ENCODE assay signal across 33 mouse cellular contexts in the genomic region with DNA sequence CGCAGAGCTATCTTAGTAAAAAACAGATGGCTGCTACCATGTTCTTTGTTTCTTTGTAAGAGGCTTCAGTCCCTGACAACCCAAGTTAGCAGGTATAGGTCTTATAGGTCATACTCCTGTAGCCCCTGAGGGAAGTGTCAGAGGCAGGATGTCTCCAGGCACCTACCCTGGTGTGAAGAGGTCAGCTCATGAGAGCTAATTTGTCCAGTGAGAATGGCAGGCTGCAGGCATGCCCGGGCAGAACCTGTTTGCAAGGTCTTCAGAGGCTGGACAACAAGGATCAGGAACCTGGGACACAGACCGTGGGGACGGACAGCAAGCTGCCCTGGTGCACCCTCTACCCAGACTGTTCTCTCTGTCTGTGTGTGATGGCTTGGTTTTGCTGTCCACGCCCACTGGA.
DNase-seq lines count a peak whose midpoint lies in the region; ATAC-seq lines count a peak whose summit lies in the region.
"Had no signal": no experiment of that assay in that cellular context is flagged by ENCODE, and none has a peak within 500 bp of the region (broad histone marks: within the 10 kb centered on the region; RNA-seq: fewer than 3 reads in every experiment).

No protein-coding gene starts in this region.

- no peaks in the 10 kb centered on the region for H3K36me3 ChIP-seq in forebrain, embryonic 10.5 days (replicated peaks)
- H3K36me3 ChIP-seq in forebrain, embryonic 13.5 days (ENCODE audit: poor library complexity, severe bottlenecking): no peaks in the 10 kb centered on the region
- no peaks in the 10 kb centered on the region for H3K36me3 ChIP-seq in hindbrain, embryonic 10.5 days
- H3K36me3 ChIP-seq in hindbrain, embryonic 11.5 days (ENCODE audit: control insufficient read depth, insufficient read depth, low read length): no peaks in the 10 kb centered on the region
- H3K36me3 ChIP-seq: embryonic facial prominence, embryonic 15.5 days; heart, embryonic 13.5 days; hindbrain, embryonic 12.5 days; intestine, embryonic 15.5 days; limb, embryonic 12.5 days; liver, embryonic 15.5 days; midbrain, embryonic 12.5 days; stomach, embryonic 15.5 days had no signal

- ATAC-seq in forebrain, embryonic 13.5 days: no peak
- ATAC-seq in hindbrain, embryonic 11.5 days (ENCODE audit: low FRiP score): no peak
- ATAC-seq: activated CD4-positive, CD25-positive, alpha-beta regulatory T cell, adult 4 months; hindbrain, postnatal 0 days; intestine, embryonic 15.5 days had no signal

- WGBS in forebrain, embryonic 10.5 days: 67% methylated on average over 5 of the region's 5 CpGs
- WGBS in forebrain, embryonic 13.5 days: 72% methylated on average over 5 of the region's 5 CpGs
- WGBS in hindbrain, embryonic 10.5 days: 71% methylated on average over 5 of the region's 5 CpGs
- WGBS in hindbrain, embryonic 11.5 days: 68% methylated on average over 5 of the region's 5 CpGs

- H3K9me3 ChIP-seq in forebrain, embryonic 10.5 days: no peaks in the 10 kb centered on the region
- no peaks in the 10 kb centered on the region for H3K9me3 ChIP-seq in forebrain, embryonic 13.5 days (replicated peaks)
- H3K9me3 ChIP-seq in hindbrain, embryonic 10.5 days: no peaks in the 10 kb centered on the region
- no peaks in the 10 kb centered on the region for H3K9me3 ChIP-seq in hindbrain, embryonic 11.5 days (ENCODE audit: control insufficient read depth, low read length)
- H3K9me3 ChIP-seq: embryonic facial prominence, embryonic 15.5 days; heart, embryonic 13.5 days; hindbrain, embryonic 12.5 days; intestine, embryonic 15.5 days; limb, embryonic 12.5 days; liver, embryonic 15.5 days; midbrain, embryonic 12.5 days; stomach, embryonic 15.5 days had no signal

- H3K4me1 ChIP-seq in forebrain, embryonic 10.5 days: peaks cover 31% of the 10 kb centered on the region
- peaks cover 9% of the 10 kb centered on the region for H3K4me1 ChIP-seq in forebrain, embryonic 13.5 days
- H3K4me1 ChIP-seq in hindbrain, embryonic 10.5 days (replicated peaks): peaks cover 26% of the 10 kb centered on the region
- 0 out of 2 replicates have a peak, but pooled peaks cover 2% of the 10 kb centered on the region for H3K4me1 ChIP-seq in hindbrain, embryonic 11.5 days (replicated peaks; ENCODE audit: control insufficient read depth, insufficient read depth, low read length)
- H3K4me1 ChIP-seq: intestine, embryonic 15.5 days; liver, embryonic 15.5 days had no signal

- DNase-seq in forebrain, embryonic 10.5 days (ENCODE audit: extremely low spot score, low spot score): no peak
- DNase-seq in hindbrain, embryonic 10.5 days (ENCODE audit: low spot score): no peak
- no peak for DNase-seq in hindbrain, embryonic 11.5 days (ENCODE audit: low spot score)
- DNase-seq in R1 (ENCODE audit: low read depth, low spot score): peak; percentile 46
- DNase-seq in embryo, embryonic 9.5 days (ENCODE audit: extremely low spot score): peak; percentile 36
- no peak for DNase-seq in kidney, adult 11 months
- DNase-seq in frontal cortex, adult 2 months (ENCODE audit: extremely low spot score in 1 of 2, low spot score in 1 of 2): no peak
- DNase-seq: adrenal gland, adult 8-10 months; cerebellum, adult 2 months; cerebellum, postnatal 14 days; gastrocnemius, postnatal 14 days; heart, adult 2 months; heart, postnatal 10 days; kidney, adult 9 months; kidney, postnatal 10 days; layer of hippocampus, adult 9-11 months; lung, embryonic 14.5 days; lung, postnatal 36 days; retina, postnatal 1 day; right cerebral cortex, postnatal 14 days; thymus, postnatal 25 days had no signal

- H3K4me2 ChIP-seq in forebrain, embryonic 13.5 days: no peak overlapping the region
- H3K4me2 ChIP-seq in hindbrain, embryonic 11.5 days (replicated peaks; ENCODE audit: low read depth, low read length): no peak overlapping the region
- H3K4me2 ChIP-seq: embryonic facial prominence, embryonic 15.5 days; heart, embryonic 13.5 days; hindbrain, embryonic 12.5 days; intestine, embryonic 15.5 days; limb, embryonic 12.5 days; liver, embryonic 15.5 days; lung, embryonic 14.5 days; midbrain, embryonic 12.5 days; stomach, embryonic 15.5 days had no signal

- no peaks in the 10 kb centered on the region for H3K27me3 ChIP-seq in forebrain, embryonic 10.5 days (ENCODE audit: poor library complexity, severe bottlenecking)
- no peaks in the 10 kb centered on the region for H3K27me3 ChIP-seq in forebrain, embryonic 13.5 days
- no peaks in the 10 kb centered on the region for H3K27me3 ChIP-seq in hindbrain, embryonic 10.5 days (ENCODE audit: insufficient read depth, poor library complexity, severe bottlenecking)
- H3K27me3 ChIP-seq in hindbrain, embryonic 11.5 days (ENCODE audit: control insufficient read depth, insufficient read depth, low read length): no peaks in the 10 kb centered on the region
- H3K27me3 ChIP-seq: CH12.LX; embryonic facial prominence, embryonic 15.5 days; heart, embryonic 13.5 days; hindbrain, embryonic 12.5 days; intestine, embryonic 15.5 days; limb, embryonic 12.5 days; liver, embryonic 15.5 days; midbrain, embryonic 12.5 days; stomach, embryonic 15.5 days had no signal

- no peak overlapping the region for H3K4me3 ChIP-seq in forebrain, embryonic 10.5 days
- H3K4me3 ChIP-seq in forebrain, embryonic 13.5 days: no peak overlapping the region
- H3K4me3 ChIP-seq in hindbrain, embryonic 10.5 days: no peak overlapping the region
- H3K4me3 ChIP-seq in hindbrain, embryonic 11.5 days (ENCODE audit: low read depth, low read length): no peak overlapping the region
- H3K4me3 ChIP-seq: embryonic facial prominence, embryonic 15.5 days; heart, adult 2 months; heart, embryonic 13.5 days; hindbrain, embryonic 12.5 days; intestine, embryonic 15.5 days; limb, embryonic 12.5 days; liver, embryonic 15.5 days; midbrain, embryonic 12.5 days; stomach, embryonic 15.5 days had no signal

- H3K9ac ChIP-seq in forebrain, embryonic 13.5 days: no peak overlapping the region
- H3K9ac ChIP-seq in hindbrain, embryonic 11.5 days (ENCODE audit: low read depth, low read length): no peak overlapping the region
- H3K9ac ChIP-seq: embryonic facial prominence, embryonic 15.5 days; heart, embryonic 13.5 days; hindbrain, embryonic 12.5 days; intestine, embryonic 15.5 days; limb, embryonic 12.5 days; liver, embryonic 15.5 days; lung, embryonic 14.5 days; midbrain, embryonic 12.5 days; stomach, embryonic 15.5 days had no signal

- H3K27ac ChIP-seq in forebrain, embryonic 10.5 days: peak overlapping the region; percentile 73
- no peak overlapping the region for H3K27ac ChIP-seq in forebrain, embryonic 13.5 days
- peak overlapping the region; percentile 68 for H3K27ac ChIP-seq in hindbrain, embryonic 10.5 days
- H3K27ac ChIP-seq in hindbrain, embryonic 11.5 days (ENCODE audit: low read depth, low read length): no peak overlapping the region
- H3K27ac ChIP-seq: embryonic facial prominence, embryonic 15.5 days; heart, adult 2 months; heart, embryonic 13.5 days; hindbrain, embryonic 12.5 days; hindbrain, postnatal 0 days; intestine, embryonic 15.5 days; limb, embryonic 12.5 days; liver, embryonic 15.5 days; midbrain, embryonic 12.5 days; stomach, embryonic 15.5 days had no signal

Comparison
In these comparisons a context has a peak if more than half of its experiments do, and no peak if none do; other contexts are left out.
1. H3K27ac ChIP-seq: peak in forebrain, embryonic 10.5 days (single experiment) and hindbrain, embryonic 10.5 days (single experiment); none in forebrain, embryonic 13.5 days (single experiment) and hindbrain, embryonic 11.5 days (single experiment).
2. DNase-seq: peak in R1 (single experiment) and embryo, embryonic 9.5 days (single experiment); none in forebrain, embryonic 10.5 days (single experiment), hindbrain, embryonic 10.5 days (single experiment), hindbrain, embryonic 11.5 days (single experiment), kidney, adult 11 months (single experiment) and frontal cortex, adult 2 months (0 of 2).